Mouse (Mus musculus): Measurements from ENCODE around the gene Blmh.

Gene Blmh

DNA sequence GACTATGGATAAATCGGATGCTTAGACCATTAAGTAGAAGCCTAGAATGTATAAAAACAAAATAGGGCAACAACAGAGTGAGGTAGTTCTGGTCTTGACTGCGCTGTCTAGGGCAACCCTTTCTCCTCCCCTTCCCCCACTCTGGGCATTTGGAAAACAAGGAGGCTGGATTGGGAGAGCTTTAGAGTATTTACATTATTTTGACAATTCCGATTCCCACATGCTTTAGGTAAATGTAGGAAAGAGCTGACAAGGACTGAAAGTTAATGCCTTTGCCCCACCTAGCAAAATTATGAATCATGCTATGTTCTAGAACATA is 7.4 kb upstream of the Blmh start:
- no peak for DNase-seq

DNA sequence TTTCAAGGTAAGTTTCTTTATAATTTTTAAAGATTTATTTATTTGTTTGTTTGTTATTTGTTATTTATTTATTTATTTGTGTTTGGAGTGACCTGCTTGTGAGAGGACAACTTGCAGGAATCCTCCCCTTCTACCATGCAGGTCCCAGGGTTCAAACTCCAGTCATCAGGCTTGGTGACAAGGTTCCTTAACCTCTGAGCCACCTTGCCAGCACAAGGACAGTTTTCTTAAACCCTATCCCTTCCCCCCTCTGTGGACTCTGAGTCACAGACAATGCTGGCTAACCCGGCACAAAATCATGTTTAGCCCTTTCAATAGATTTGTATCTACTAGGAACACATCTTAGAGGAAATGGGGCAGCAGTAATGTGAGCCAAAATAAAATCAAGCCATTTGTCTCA is 4.0 kb upstream of the Blmh start:
- no peak for DNase-seq

DNA sequence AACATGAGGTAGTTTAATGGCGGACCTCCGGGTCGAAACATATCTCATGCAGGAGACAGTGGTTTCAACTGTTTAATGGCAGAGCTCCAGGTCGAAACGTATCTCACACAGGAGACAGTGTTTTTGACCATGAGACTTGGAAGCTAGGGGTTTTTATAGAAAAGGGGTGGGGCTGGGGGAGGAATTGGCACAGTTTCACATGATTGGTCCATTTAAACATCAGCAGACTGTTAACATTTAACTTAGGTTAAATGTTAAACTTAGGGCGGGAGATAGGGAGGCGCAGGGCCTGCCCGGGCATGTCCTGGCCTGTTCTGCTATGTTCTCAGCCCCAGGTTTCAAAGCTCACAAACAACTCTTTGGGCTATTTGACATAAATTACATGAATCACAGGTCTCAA is 4.0 kb downstream of the Blmh start:
- peak; percentile 36 to 76 for DNase-seq

DNA sequence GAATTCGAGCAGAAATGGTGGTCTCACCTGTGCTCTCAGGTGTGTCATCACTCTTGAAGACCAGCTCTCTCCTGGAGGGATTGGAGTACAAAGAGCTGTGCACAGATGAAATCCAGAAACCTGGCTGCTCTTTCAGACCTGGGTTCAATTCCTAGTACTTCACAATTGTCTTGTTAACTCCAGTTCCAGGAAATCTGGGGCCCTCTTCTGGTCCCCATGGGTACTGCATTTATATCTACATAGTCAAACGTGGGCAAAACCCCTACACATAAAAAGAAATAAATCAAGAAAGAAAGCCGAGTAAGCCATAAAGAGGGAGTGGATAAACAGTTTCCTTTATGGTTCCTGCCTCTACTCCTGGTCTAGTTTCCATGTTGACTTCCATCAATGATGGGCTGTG is 8.6 kb downstream of the Blmh start:
- no peak for DNase-seq

GRCm38 (mm10) chr11:76936578-76936977 is 12.0 kb downstream of the Blmh start:
- DNase-seq = no peak

GRCm38 (mm10) chr11:76944839-76945238 is 20.2 kb downstream of the Blmh start:
- DNase-seq = no peak

DNA sequence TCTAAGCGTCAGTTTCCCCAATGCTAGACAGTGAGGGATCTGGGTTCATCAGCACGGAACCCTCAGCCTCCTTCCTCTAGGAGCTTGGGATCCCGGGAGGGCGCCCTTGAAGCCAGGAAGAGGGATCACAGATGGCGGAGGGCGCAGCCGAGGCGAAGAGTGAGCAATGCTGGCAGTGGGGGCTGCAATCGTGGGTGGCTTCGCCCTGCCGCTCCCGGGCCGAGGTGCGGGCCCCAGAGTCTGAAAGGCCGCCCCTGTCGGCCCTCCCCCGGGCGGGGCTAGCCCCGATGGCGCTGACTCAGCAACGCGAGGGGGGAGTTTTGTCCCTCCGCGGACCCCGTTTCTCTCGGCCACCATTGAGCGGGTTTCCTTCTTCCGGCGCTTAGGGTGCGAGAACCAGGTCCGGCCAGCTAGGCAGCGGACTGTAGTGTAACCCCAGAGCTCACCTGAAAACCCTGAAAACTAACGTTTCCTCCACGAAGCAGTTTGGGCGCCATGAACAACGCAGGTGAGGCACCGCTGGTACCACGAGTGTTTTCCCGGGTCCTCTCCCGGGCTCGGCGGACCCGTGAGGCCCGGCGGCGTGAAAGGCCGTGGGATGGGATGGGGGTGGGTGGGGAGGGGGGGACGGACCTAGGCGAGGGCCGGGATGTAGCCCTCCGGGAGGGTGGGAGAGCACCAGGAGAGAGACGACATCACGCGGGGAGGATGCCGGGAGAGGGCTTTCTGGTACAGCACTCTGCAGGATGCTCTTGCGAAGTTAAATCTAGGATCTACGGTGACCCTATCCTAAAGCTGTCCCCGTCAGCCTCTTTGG is 21.0 kb downstream of the Blmh start:
- peak; percentile 95 to 96 for DNase-seq

- DNase-seq = no peak
Observed at GRCm38 (mm10) chr11:76946203-76946585, 21.6 kb downstream of the Blmh start.

GRCm38 (mm10) chr11:76953536-76953935 is 28.9 kb downstream of the Blmh start:
- no peak for DNase-seq

DNA sequence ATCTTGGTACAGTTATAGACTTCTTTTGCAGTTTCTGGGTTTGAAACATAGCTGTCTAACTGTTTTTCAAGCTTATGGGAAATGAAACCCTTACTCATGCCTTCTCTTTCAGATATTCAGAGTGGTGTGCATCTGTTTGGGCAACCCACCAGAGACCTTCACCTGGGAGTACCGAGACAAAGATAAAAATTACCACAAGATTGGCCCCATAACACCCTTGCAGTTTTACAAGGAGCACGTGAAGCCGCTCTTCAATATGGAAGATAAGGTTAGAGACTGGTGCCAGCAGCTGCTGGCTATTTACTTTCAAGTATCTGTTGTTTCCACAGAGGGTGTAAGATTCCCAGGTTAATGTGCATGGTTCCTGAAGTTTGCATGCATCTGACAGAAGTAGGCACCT is 41.1 kb downstream of the Blmh start:
- no peak for DNase-seq

- no peak for DNase-seq
Observed at GRCm38 (mm10) chr11:76970328-76970727, 45.7 kb downstream of the Blmh start.

GRCm38 (mm10) chr11:76974680-76975319 is 50.2 kb downstream of the Blmh start:
- no peak for DNase-seq

- DNase-seq = no peak
Observed at GRCm38 (mm10) chr11:76981570-76982141, 57.0 kb downstream of the Blmh start.

- no peak for DNase-seq
Observed at GRCm38 (mm10) chr11:76982415-76982814, 57.8 kb downstream of the Blmh start.

DNA sequence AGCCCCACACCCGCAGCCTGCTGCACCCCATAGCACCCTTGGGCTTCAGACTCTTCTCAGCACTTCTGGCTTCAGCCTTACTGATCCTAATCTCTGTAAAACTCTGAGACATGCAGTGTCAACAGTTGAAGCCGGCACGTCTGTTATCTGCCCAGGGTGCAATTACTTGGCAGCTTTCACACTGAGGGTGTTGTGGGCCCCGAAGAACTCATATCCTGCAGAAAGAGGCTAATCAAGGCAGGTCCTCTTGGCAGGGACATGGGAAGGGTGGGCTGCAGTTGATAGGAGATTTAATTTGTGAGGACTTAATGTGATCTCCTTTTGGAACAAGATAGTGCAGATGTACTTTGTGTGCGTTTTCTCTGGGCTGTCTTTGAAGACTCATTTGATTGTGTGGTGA is 59.0 kb downstream of the Blmh start:
- DNase-seq = no peak

DNA sequence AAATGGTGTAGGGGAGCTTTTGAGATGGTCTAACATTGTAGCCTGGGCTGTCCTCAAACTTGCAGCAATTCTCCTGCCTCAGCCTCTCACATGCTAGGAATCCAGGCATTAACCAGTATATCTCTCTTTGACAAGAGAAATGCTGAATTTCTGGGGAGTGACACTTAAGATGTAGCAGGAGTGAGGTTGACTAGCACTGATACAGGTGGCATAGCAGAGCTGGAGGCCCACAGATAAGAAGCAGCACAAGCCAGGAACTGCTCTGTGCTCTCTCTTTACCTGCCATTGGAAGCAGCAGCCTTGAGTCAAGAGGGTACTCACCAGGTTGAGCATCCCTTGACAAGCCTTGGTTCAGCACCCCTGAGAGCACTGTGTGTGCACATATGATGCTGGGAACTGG is 59.6 kb downstream of the Blmh start:
- no peak for DNase-seq

DNA sequence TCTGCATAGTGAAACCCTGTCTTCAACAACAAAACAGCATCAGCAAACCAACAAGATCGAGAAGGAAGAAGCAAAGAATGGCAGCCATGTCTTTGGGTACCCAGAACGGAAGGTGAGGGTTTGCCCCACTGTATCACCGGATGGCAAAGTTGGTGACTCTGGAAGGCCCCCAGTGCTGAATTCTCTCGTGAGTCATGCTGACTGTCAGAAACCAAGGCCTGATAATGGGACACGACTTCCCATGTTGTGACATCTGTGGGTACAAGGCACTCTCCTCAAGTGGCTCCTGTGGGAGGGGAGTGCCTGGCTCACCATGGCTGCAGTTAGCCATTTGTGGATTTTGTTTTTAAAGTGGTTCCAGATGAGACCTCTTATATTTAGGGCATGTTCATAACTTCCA is 66.2 kb downstream of the Blmh start:
- no peak for DNase-seq

- DNase-seq = no peak
Observed at GRCm38 (mm10) chr11:76992886-76993285, 68.3 kb downstream of the Blmh start.

GRCm38 (mm10) chr11:76995966-76996672 is 71.5 kb downstream of the Blmh start:
- DNase-seq = peak in 1 of 2 experiments; percentile 9

DNA sequence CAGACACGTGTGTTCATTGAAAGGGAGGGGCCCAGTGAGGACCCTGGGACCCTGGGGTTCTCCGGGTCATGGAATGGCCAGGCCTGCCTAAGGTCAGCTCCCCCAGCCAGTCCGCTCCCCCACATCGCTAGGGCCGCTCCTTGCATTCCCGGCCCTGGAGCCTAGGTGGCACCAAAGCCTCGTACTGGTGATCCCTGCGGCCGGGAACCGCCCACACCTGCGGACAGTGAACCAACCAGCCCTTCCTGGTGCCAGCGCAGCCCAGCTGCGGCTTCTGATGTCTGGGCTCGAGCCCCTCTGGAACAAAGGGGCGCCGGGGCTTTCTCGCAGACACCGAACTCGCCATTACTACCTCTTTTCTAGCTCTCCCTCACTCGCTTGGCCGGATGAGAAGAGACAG is 72.7 kb downstream of the Blmh start:
- DNase-seq = peak; percentile 85 to 88

- DNase-seq = no peak
Observed at GRCm38 (mm10) chr11:76997916-76998704, 73.5 kb downstream of the Blmh start, which contains the start of gene Slc6a4. Slc6a4 (plus strand) TSS chr11:76998603.

DNA sequence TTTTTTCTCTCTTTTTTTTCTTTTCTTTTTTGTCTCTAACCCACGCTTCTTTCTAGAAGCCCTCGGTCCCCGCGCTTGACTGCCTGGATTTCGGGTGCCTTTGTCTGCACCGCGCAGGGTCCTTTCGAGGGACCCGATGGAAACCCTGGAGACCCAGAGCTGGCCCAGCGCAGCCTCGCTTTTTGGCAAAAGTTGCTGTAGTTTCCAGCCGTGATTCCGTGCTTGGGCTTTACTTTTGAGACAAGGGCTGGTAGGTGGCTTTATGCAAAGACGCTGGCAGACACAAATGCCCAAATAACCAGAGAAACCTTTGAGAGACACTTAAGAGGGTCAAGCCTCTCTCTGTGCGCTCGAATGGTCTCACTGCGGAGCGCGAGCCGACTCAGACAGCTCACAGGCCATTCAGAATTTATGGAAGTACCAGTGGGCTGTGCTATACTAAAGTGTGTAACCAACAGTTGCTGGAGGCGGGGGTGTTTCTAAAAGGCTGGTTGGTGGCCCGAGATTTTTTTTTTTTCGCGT is 74.2 kb downstream of the Blmh start:
- no peak for DNase-seq

GRCm38 (mm10) chr11:77000741-77001140 is 76.1 kb downstream of the Blmh start:
- DNase-seq = no peak

All from kidney, postnatal 25 days (tissue).